Mouse (Mus musculus) erythroblast, embryonic 14.5 days (primary cell): ENCODE measurements around the gene Rbms3.

Experiments used
- GATA1 ChIP-seq: IDR thresholded peaks from 2 replicates; pipeline ENCODE4 v1.6.1; 2012; ENCODE audit warnings: low read length, inconsistent platforms, mixed read lengths
- TAL1 ChIP-seq: IDR thresholded peaks from 3 replicates; pipeline ENCODE4 v1.6.1; 2012; ENCODE audit warnings: low read length, inconsistent platforms, mixed read lengths

- TF ChIP-seq TAL1 (no peak), GATA1 (no peak)
These were observed 441.3 kb downstream of the Rbms3 start for GRCm38 (mm10) chr9:117188406-117188805.
